Mouse (Mus musculus) forebrain, embryonic 13.5 days (tissue): Measurements from ENCODE around the gene Tmed9. TPM values are rescaled to one million over a fixed set of nuclear protein-coding genes. Genes with fewer than 3 reads are reported as not detected.

ENCODE experiments used
- ATAC-seq: fragments of 200-750 bp; cut with Nextera tagmentation; 2 replicates; pipeline ENCODE4 v1.8.0; 2017
- H3K27ac ChIP-seq: fragments of 300-500 bp; sonication (generic); 2 replicates; pipeline ENCODE4 v1.5.1; 2015; ENCODE audit warnings: inconsistent platforms, mild to moderate bottlenecking, moderate library complexity
- H3K27me3 ChIP-seq: fragments of 300-500 bp; sonication (generic); 2 replicates; pipeline ENCODE4 v1.6.1; 2015; ENCODE audit warnings: mild to moderate bottlenecking, inconsistent platforms
- H3K36me3 ChIP-seq: fragments of 300-500 bp; sonication (generic); 2 replicates; pipeline ENCODE4 v1.6.1; 2015; ENCODE audit warnings: mild to moderate bottlenecking, inconsistent platforms; ENCODE audit not compliant: poor library complexity, severe bottlenecking
- H3K4me1 ChIP-seq: fragments of 300-500 bp; sonication (generic); 2 replicates; pipeline ENCODE4 v1.6.1; 2015; ENCODE audit warnings: inconsistent platforms
- H3K4me2 ChIP-seq: fragments of 300-500 bp; sonication (generic); 2 replicates; pipeline ENCODE4 v1.6.1; 2015; ENCODE audit warnings: inconsistent platforms, mild to moderate bottlenecking, moderate library complexity
- H3K4me3 ChIP-seq: fragments of 300-500 bp; sonication (generic); 2 replicates; pipeline ENCODE4 v1.5.1; 2015; ENCODE audit warnings: mild to moderate bottlenecking, inconsistent platforms
- H3K9ac ChIP-seq: fragments of 300-500 bp; sonication (generic); 2 replicates; pipeline ENCODE4 v1.6.1; 2015; ENCODE audit warnings: mild to moderate bottlenecking, inconsistent platforms
- H3K9me3 ChIP-seq: fragments of 300-500 bp; sonication (generic); replicated peaks from 2 replicates; pipeline ENCODE4 v1.6.1; 2016; ENCODE audit warnings: inconsistent platforms
- WGBS: fragments of 180-500 bp; shearing (Covaris S2); methylation state at CpG from one replicate; pipeline ENCODE4 v1.1.7; 2015; 5-methylcytosine and 5-hydroxymethylcytosine counted together
- polyA plus RNA-seq: library from polyadenylated mRNA; unstranded; fragments of >200 nt; fragmentation: Nextera tagmentation; extraction: Ambion mirVana; gene quantifications from 2 replicates; pipeline ENCODE4 v1.2.1, GENCODE M21; 2015

The Tmed9 gene
- 101 and 120 TPM in 2 replicates for polyA plus RNA-seq

DNA sequence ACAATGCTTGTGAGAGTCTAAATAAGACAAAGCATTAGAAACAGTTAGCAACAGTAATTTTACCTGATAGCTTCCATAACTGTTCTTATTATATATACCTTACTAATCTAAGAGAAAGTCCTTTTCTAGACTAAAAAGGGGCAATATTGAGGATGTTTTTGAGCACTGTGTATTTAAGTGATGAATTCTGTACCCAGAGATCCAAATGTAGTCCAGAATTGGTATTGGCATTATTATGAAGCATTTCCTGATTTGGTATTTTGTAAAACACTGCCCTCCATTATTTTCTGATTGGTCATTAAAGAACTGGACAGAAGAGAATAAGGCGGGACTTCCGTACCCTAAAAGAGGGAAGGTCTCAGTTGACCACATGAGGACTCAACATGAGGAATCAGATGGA is at the start of gene Tmed9:
TSS of gene Tmed9 (plus strand) at position 301 of the 400 bp plus-strand sequence.
- Histone ChIP-seq H3K4me1 (peaks cover 25% of the 10 kb centered on the region), H3K4me3 (no peak within 1 kb of the TSS), H3K9ac (no peak within 1 kb of the TSS), H3K36me3 (peaks cover 2% of the 10 kb centered on the region), H3K4me2 (no peak within 1 kb of the TSS), H3K27ac (no peak within 1 kb of the TSS), H3K9me3 (no peaks in the 10 kb centered on the region), H3K27me3 (no peaks in the 10 kb centered on the region)
- ATAC-seq, result no peak
- 100% methylated on average over 2 of the region's 2 CpGs for WGBS

DNA sequence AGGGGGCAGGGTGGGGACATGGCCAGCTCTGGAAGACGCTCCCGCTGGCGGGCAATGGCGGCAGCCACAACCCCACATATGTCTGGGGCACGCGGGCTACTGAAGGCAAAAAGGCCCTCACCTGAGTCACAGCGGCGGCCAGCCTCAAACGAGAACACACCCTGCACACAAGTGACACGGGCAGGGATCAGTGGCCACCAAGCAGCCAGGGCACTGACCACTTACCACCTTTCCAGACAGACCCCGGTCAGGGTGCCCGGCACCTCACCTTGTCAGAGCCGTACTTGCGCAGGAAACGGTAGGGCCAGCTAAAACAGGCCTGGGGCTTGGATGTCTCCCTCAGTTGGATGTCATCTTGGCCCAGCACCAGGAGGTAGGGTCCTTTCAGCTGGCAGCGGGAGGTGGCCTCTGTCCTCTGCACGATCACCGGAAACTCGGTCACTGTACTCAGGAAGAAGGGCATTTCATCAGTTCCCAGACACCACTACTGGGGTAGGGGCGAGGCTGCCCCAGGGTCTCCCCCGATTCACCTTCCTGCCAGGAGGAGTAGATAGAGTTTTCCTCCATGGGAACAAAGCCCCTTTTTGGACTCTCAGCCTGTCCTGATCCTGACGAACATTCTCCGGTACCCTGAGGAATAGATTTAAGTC is 49.5 kb upstream of the Tmed9 start:
- H3K9ac ChIP-seq, result no peak overlapping the region
- no peaks in the 10 kb centered on the region for H3K27me3 ChIP-seq
- ATAC-seq, result no peak
- WGBS, result 93% methylated on average over 23 of the region's 23 CpGs
- no peaks in the 10 kb centered on the region for H3K9me3 ChIP-seq
- H3K4me1 ChIP-seq, result no peaks in the 10 kb centered on the region
- H3K4me3 ChIP-seq, result no peak overlapping the region
- H3K4me2 ChIP-seq, result no peak overlapping the region
- H3K36me3 ChIP-seq, result peaks cover 11% of the 10 kb centered on the region
- no peak overlapping the region for H3K27ac ChIP-seq

DNA sequence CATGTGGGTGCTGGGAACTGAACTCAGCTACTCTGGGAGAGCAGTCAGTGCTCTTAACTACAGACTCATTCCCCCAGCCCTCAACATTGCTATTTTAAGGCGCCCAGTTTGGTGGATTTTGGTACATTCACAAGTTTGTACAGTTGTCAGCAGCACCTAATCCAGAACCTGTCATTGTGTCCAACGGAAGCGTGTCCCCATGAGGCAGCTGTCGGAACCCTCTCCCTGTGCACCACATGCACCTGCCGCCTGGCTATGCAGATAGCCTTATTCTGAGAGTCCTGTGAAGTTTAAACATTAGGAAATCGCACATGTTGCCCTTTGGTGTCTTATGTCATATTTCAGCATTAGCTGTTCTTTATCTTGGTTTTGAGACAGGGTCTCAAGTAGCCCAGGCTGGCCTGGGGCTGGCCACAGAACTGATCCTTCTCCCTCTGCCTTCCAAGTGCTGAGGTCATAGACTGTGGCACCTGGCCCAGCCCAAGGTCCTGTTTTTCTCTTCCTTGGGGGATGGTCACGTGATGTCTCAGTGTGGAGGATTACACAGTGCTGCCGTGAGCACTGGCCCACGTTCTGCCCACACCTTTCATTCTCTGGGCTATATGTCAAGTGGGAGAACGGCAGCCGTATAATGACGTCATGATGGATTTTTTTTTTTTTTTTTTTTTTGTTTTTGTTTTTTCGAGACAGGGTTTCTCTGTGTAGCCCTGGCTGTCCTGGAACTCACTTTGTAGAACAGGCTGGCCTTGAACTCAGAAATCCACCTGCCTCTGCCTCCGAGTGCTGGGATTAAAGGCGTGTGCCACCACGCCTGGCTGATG is 47.6 kb upstream of the Tmed9 start:
- Histone ChIP-seq H3K36me3 (peaks cover 30% of the 10 kb centered on the region), H3K9ac (no peak overlapping the region), H3K4me1 (no peaks in the 10 kb centered on the region), H3K9me3 (no peaks in the 10 kb centered on the region), H3K27me3 (no peaks in the 10 kb centered on the region), H3K27ac (no peak overlapping the region), H3K4me2 (no peak overlapping the region), H3K4me3 (no peak overlapping the region)
- 79% methylated on average over 16 of the region's 16 CpGs for WGBS
- ATAC-seq, result no peak

DNA sequence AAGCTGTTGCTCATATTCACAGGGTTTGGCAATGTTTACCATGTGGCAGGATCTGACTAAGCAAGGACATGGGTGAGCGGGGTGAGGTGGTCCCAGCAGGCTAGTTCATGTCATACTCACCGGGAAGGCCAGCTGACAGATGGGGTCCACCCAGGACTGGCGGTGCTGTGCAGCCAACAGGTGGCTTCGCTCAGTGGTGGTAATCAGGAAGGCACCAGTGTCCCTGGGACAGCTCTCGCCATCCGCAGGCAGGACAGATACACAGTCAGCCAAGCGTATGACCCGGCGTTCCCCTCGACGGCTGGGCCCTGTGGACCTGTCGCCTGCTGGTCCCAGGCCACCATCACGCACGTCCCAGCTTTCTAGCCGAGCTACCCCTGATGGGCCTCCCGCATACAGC is 46.3 kb upstream of the Tmed9 start:
- no peak for ATAC-seq
- Histone ChIP-seq H3K9me3 (no peaks in the 10 kb centered on the region), H3K27ac (no peak overlapping the region; the same call in 1 of the 2 replicates), H3K4me1 (no peaks in the 10 kb centered on the region), H3K36me3 (peaks cover 43% of the 10 kb centered on the region), H3K4me3 (no peak overlapping the region), H3K4me2 (no peak overlapping the region), H3K9ac (no peak overlapping the region), H3K27me3 (no peaks in the 10 kb centered on the region)
- WGBS, result 90% methylated on average over 16 of the region's 16 CpGs

DNA sequence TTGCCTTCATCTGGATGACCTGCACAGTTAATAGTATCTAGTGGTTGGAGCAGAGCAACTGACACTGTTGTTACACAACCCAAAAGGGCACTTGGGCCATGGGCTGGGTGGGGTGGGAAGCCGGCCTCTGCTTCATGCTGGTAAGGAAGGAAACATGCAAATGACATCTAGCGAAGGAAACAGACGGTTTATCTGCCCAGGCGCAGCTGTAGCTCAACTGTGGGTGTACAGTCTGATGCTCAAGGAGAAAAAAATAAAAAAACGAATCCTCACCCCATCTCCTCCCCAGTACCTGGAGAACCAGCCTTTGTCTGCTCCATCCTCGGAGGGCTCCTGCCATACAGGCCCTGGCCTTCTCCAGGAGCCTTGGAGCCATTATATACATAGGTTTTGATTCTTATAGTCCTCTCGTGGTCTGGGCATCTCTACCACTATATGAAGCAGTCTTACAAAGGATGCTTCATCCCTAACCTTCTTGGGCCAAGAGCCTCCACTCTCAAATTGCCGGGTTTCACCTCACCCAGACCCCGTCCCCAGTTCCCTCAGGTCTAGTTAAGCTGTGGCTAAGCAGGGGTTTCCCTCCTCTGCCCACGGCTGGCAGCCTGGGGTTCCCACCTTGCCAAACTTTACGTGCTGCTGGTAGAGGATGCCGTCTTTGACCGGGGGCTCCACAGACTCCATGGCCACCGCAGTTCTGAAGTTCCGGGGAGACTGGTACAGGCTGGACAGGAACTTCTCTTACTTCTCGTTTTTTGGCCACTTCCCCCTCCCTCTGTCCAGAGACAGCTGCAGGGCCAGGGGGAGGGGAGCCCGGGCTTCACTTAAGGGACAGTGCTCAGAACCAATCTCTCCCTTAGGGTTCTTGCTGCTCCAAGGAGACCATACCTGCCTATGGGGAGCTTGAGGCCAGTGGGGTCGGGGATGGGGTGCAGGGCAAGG is 45.4 kb upstream of the Tmed9 start:
- Histone ChIP-seq H3K9me3 (no peaks in the 10 kb centered on the region), H3K4me3 (no peak overlapping the region), H3K4me2 (no peak overlapping the region), H3K36me3 (peaks cover 52% of the 10 kb centered on the region), H3K9ac (no peak overlapping the region), H3K27ac (no peak overlapping the region), H3K27me3 (no peaks in the 10 kb centered on the region), H3K4me1 (no peaks in the 10 kb centered on the region)
- 82% methylated on average over 18 of the region's 18 CpGs for WGBS
- no peak for ATAC-seq

DNA sequence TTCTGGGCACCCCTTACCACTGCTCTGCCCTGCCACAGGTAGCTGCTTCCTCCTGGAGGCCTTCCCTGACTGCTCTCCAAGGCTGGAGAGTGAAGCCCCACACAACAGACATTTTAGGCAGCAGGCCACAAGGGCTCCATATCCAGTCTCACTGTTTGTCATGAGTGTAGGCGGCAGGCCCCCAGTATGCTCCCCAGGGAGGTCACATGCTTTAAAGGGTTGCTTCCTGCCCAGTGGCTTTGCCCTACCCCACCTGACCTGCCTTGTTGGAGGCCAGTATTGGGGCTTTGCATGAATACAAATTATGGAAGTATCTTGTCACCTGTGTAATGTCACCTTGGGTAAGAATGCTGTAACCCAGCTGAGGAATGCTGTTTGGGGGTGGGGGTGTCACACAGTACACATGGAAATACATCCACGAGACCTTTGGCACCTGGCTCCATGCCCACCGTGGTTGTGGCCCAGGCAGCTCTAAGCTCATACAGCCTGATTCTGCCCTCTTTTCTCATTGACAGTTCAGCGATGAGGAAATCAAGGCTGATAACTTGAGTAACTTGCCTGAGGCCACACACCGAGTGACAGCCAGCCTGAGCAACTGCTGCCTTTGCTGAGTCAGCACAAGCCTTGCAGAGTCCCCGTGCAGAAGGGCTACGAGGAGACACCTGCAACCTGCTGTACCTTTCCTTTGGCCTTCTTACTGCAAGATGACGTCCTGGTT is 44.2 kb upstream of the Tmed9 start, which contains the start of gene Dok3:
TSS of gene Dok3 (minus strand) at position 99 of the 718 bp plus-strand sequence.
- Histone ChIP-seq H3K27me3 (no peaks in the 10 kb centered on the region), H3K4me2 (no peak within 1 kb of the TSS), H3K36me3 (peaks cover 64% of the 10 kb centered on the region), H3K27ac (no peak within 1 kb of the TSS), H3K9ac (no peak within 1 kb of the TSS; the same call in 1 of the 2 replicates), H3K9me3 (no peaks in the 10 kb centered on the region), H3K4me3 (no peak within 1 kb of the TSS), H3K4me1 (no peaks in the 10 kb centered on the region)
- WGBS, result 87% methylated on average over 8 of the region's 8 CpGs
- ATAC-seq, result no peak

DNA sequence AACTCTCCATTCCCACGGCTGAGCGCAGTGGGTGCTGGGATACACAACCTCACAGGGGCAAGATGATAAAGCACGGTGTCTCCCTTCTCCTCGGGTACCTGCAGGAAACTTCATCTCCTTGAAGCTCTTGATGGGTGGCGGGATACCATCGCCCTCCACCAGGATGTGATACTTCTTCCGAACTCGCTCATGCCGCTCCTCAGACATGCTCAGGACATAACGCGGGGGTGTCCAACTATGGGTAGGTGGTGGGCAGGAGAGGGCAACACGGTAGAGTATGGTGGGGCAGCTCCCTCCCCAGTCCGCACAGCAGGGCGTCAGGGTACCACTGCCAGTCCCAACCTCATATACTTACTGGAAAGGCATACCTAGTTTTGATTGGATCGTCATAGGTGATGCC is 38.3 kb upstream of the Tmed9 start:
- Histone ChIP-seq H3K27me3 (no peaks in the 10 kb centered on the region), H3K4me1 (peaks cover 13% of the 10 kb centered on the region), H3K9me3 (no peaks in the 10 kb centered on the region), H3K36me3 (peaks cover 79% of the 10 kb centered on the region), H3K4me2 (peak overlapping the region; percentile 99), H3K9ac (peak overlapping the region; percentile 89; the same call in 1 of the 2 replicates), H3K4me3 (peak overlapping the region; percentile 84), H3K27ac (no peak overlapping the region)
- 92% methylated on average over 15 of the region's 15 CpGs for WGBS
- no peak for ATAC-seq

DNA sequence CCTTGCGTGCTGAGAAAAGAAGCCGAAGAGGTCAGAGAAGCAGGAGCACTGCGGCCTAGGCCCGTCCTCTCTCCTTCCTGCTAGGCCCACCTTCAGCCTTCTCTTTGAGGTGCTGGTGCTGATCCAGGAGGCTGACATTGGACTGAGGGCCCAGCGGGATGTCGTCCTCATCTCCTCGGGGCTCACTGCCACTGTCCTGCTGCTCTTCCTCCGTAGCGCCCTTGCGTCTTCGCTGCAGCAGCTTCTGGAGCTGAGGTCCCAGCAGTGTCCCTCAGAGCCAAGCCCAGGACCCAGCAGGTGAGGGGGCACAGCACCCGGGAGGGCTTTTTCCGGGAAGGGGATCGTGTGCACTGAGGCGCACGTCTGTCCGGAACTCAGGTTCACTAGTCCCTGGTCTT is 37.7 kb upstream of the Tmed9 start:
- 17% methylated on average over 17 of the region's 17 CpGs for WGBS
- Histone ChIP-seq H3K27ac (peak overlapping the region; percentile 71), H3K9me3 (no peaks in the 10 kb centered on the region), H3K9ac (peak overlapping the region; percentile 89), H3K4me1 (peaks cover 13% of the 10 kb centered on the region), H3K27me3 (no peaks in the 10 kb centered on the region), H3K4me3 (peak overlapping the region; percentile 84), H3K36me3 (peaks cover 79% of the 10 kb centered on the region), H3K4me2 (peak overlapping the region; percentile 99)
- peak; percentile 7; the same call in 1 of the 2 replicates for ATAC-seq

DNA sequence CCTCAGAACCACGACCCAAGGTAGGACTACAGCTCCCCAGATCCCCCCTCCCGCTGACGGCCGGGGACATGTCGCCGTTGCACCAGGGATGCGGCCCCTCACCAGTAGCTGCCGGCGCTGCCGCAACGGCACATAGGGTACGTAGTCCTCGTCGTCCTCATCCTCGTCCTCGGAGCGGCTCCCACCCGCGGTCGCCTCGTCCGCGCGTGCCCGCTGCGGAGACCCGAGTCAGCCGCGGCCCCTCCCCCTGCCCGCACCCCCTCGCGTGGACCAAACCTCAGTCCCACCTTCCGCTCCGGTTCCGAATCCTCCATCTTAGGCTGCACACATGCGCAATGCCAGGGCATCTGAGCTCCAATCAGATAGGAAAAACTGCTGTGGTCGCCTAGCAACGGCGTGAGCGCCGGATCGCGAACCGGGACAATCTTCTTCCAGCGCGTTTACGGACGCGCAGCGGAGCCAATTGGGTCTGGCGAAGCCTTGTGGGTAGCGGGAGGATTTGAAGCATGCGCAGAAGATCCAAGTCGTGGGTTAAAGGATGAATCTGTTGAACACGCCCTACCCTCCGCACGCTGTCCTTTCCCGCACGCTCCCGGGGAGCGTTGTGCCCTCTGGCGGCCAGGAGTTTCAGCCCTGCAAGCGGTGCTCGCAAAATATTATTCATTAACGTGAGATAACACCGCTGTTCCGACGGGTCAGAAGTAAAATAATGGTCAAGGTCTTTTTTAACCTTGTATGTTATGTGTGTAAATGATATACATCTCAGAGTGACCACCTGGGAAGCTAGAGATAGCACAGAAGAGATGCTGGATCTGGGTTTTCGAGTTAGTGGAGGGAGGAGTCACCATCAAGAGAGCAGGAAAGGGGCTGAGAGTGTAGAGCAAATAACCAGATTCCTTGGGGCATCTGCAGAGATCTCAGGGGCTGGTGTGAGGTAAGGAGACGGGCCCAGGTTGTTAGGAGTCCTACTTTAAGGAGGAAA is 37.0 kb upstream of the Tmed9 start, which contains the start of gene Ddx41:
TSS of gene Ddx41 (minus strand) at position 465 of the 982 bp plus-strand sequence.
- Histone ChIP-seq H3K9ac (peak within 1 kb of the TSS; percentile 89), H3K4me1 (peaks cover 13% of the 10 kb centered on the region), H3K4me3 (peak within 1 kb of the TSS; percentile 84), H3K9me3 (no peaks in the 10 kb centered on the region), H3K36me3 (peaks cover 79% of the 10 kb centered on the region), H3K4me2 (peak within 1 kb of the TSS; percentile 99), H3K27me3 (no peaks in the 10 kb centered on the region), H3K27ac (peak within 1 kb of the TSS; percentile 71)
- ATAC-seq, result peak; percentile 98
- under 1% methylated on average over 70 of the region's 70 CpGs for WGBS

DNA sequence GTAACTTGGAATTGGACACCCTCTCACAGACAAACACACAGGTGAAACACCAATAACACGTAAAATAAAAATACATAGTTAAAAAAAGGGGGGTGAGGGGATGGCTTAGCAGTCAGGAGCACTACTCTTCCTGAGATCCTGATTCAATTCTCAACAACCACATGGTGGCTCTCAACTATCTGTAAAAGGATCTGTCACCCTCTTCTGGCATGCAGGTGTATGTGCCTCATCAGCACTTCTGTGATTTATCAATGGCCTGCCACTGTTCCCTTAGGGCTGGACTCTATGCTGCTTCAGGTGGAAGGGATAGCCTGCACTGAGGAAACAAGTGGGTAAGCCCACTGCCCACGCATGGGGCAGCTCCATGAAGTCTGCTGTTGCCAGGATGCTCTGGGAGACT is 32.6 kb upstream of the Tmed9 start:
- no peak overlapping the region for H3K4me3 ChIP-seq
- H3K9ac ChIP-seq, result no peak overlapping the region
- no peak overlapping the region for H3K4me2 ChIP-seq
- ATAC-seq, result no peak
- H3K9me3 ChIP-seq, result no peaks in the 10 kb centered on the region
- no peaks in the 10 kb centered on the region for H3K27me3 ChIP-seq
- WGBS, result 86% methylated on average over 2 of the region's 2 CpGs
- peaks cover 85% of the 10 kb centered on the region for H3K36me3 ChIP-seq
- H3K27ac ChIP-seq, result no peak overlapping the region
- peaks cover 3% of the 10 kb centered on the region for H3K4me1 ChIP-seq
